Mouse (Mus musculus) central nervous system, embryonic 14 days (tissue): Measurements from ENCODE around the gene Dek. TPM values are rescaled to one million over a fixed set of nuclear protein-coding genes. Genes with fewer than 3 reads are reported as not detected.

Experiments used
- polyA plus RNA-seq: library from polyadenylated mRNA; depleted of rRNA; stranded (reverse); fragments of >200 nt; gene quantifications from 2 replicates; pipeline ENCODE4 v1.2.3, GENCODE M21; 2012; rRNA removed

Gene Dek
- 77.4 and 79.0 TPM in 2 replicates for polyA plus RNA-seq

DNA sequence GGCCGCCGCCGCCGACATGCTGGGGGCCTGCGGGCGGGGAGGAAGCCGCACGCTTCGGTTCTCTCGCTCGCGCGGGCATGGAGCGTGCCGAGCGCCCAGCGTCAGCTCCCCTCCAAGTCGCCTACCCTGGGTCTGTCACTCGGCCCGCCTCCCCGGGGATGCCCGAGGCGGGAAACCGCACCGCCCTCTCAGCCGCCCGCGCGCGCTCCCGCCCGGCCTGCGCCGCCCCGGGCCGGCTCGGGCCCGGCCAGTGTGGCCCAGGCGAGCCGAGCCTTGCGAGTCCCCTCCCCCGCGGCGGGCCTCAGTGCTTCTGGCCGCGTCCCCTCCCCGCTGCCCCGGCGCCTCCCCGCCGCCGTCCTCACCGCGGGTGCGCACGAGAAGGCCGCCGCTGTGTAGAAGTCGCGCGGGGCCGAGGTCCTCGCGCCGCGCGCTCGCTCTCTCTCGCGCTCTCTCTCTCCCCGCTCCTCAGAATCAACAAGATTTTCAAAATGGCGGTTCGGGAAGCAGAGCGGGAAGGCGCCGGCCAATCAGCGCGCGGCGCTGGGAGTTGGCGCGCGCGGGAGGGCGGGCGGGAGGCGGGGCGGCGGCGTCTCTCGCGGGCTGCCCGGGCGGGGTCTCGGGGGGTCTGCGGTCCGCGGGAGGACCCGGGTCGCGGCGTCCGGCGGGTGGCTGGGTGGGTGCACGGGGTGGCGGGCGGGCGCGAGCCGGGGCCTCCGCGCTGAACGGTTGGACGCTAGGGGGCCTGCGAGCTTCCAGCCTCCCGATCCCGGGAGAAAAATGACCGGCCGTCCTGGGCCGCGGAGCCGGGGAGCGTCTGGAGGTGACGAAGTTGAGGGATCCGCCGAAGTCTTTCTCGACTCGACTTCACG, at the start of gene Dek:
Gene Dek, minus strand, starts transcription at position 491 of the 869 bp plus-strand sequence.

DNA sequence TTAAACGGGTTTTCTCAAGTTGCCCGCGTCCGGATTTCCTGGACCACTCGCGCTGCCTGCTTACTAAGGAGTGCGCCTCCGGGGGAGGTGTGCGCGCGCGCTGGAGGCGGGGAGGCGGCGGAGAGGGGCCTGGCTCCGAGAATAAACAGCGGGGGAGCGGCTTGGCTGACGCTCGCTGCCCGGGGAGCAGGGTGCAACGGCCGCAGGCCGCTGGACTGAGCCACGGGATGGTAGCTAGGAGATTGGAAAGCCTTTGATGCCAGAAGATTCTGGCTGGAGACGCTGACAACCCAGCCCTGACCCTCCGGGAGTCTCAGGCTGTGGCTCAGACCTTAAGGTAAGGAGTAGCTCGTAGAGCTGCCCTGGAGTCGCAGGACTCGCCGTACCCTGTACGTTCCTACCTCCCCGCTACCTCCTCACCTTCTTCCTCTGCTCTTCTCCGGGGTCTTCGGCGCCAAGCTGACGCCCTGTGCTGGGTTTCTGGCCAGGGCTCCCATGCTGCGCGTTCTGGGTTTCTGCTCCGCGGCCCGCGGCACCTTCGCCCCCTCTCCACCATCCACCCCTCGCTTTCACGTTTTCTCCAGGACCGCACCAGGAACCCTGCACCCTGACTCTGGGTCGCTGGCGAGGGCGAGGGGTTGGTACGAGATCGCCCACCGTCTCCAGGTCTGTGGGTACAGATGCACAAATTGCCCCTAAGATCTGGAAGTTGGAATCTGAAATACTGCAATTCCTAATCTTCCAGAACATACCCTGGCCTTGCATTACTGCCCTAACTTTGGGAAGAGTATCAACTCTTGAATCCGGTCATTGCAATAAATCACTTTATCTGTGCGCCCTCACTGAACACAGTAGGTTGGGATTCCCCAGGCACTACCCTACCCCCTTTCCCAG, 16.8 kb upstream of the Dek start, which contains the start of gene Rnf144b:
Gene Rnf144b, plus strand, starts transcription at position 120 of the 894 bp plus-strand sequence.

DNA sequence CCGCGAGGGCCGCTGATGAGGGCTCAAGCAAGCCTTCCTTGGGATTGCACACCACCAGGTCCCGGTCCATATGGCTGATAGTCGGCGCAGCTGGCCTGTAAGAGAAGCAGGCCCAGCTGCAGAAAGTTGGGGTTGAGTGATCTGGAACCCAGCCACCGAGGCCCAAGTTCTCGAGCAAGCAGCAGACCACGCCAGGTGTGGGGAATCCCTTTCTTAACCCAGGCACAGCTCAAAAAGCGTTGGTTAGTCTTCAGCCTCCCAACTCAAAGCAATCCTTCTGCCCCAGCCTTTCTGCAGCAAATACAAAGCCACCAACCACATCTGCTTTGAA, 61.4 kb downstream of the Dek start, which contains the start of gene Tpmt:
Gene Tpmt, minus strand, starts transcription at position 121 of the 331 bp plus-strand sequence.

DNA sequence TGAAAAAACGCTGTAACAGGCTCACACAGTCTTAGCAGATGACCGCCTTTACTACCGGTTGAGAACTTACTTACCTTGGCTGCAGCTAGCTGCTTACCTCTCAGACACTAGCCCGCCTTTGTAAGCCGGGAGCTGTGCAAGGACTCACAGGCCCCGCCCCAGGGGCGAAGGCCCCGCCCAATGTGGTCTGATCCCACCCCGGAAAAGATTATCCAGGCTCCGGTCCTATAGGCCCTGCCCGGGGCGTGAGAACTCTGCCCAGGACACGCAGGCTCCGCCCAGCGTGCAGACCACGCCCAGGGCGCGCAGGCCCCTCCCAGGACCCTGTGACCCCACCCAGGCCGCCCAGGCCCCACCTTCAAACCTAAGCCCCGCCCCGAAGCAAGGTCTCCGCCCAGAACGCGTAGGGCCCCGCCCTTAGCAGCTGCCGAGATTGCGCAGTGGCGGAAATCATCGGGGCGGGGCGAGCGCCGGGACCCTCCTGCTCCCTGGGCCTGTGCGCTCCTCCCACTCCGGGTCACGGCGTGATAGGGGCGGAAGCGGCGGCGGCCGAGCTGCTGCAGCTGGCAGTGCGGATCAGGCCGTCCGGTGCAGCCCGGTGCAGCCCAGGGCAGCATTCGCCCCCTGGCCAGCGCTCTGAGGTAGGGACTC, 62.8 kb downstream of the Dek start, which contains the start of gene Kdm1b:
Gene Kdm1b, plus strand, starts transcription at position 470 of the 651 bp plus-strand sequence.

Other genes with a start within 250 kb of the Dek start
- gene Kif13a, start 176.3 kb downstream of the Dek start, polyA plus RNA-seq, result 19.7 and 23.0 TPM in 2 replicates
- gene Nhlrc1, start 91.4 kb downstream of the Dek start, polyA plus RNA-seq, result 8.0 and 8.4 TPM in 2 replicates
- gene Kdm1b, start 62.7 kb downstream of the Dek start, polyA plus RNA-seq, result 18.2 and 20.0 TPM in 2 replicates
- 14.3 and 16.3 TPM in 2 replicates for gene Tpmt, start 61.5 kb downstream of the Dek start, polyA plus RNA-seq
- 1.2 and 2.4 TPM in 2 replicates for gene Rnf144b, start 16.5 kb upstream of the Dek start, polyA plus RNA-seq